Mouse (Mus musculus) Patski (cell line): ENCODE measurements around the gene Ppp2r3c. TPM values are rescaled to one million over a fixed set of nuclear protein-coding genes. Genes with fewer than 3 reads are reported as not detected.
"Not testable (repeated sequence)": the region's sequence is repeated elsewhere in the genome, so short reads cannot be mapped to it uniquely, and the experiment has no call there.

Experiments
- ATAC-seq: fragments of 100-300 bp; one replicate; pipeline ENCODE4 v1.8.0; 2021
- CTCF ChIA-PET: fragments of 350-600 bp; sonication (Branson Sonifier 250); formaldehyde crosslinking; loops from one replicate; lab custom pipeline; 2022; ENCODE audit warnings: inconsistent platforms; lab: Charles Lee
- POLR2A ChIA-PET: fragments of 350-600 bp; sonication (Branson Sonifier 250); formaldehyde crosslinking; loops from one replicate; lab custom pipeline; 2022; ENCODE audit warnings: antibody characterized with exemption, inconsistent platforms; lab: Charles Lee
- DNase-seq: peaks from one replicate; pipeline ENCODE4 v3.0.0-alpha.2; 2011; ENCODE audit warnings: low read depth, low spot score
- H3K27me3 ChIP-seq: fragments of 371-371 bp; one replicate; pipeline ENCODE4 v1.5.1; 2021
- CTCF ChIP-seq: fragments of 100-300 bp; IDR thresholded peaks from one replicate; pipeline ENCODE4 v1.5.1; 2021
- in situ Hi-C: fragments of 300-500 bp; cut with MboI; formaldehyde crosslinking; loops from 3 replicates; pipeline ENCODE4 v1.11.1; 2018; ENCODE audit warnings: low pct_unique_long_range_greater_than_20kb, mixed read lengths
- polyA plus RNA-seq: library from polyadenylated mRNA; unstranded; gene quantifications from one replicate; pipeline ENCODE4 v1.2.3, GENCODE M21; 2021

Gene Ppp2r3c
- polyA plus RNA-seq = 20.4 TPM

- DNase-seq (peak; percentile 81), ATAC-seq (peak; percentile 85)
- no peak for TF ChIP-seq CTCF
- in situ Hi-C loops = no loop called here
- no peaks in the 10 kb centered on the region for H3K27me3 ChIP-seq
- POLR2A ChIA-PET = interaction anchor here (0.6 to 1.0 kb wide), 2 partner anchors 33 to 49 kb away, joined by 3 read pairs; no protein-coding TSS in a partner anchor
- CTCF ChIA-PET = interaction anchor here (1.0 kb wide), 3 partner anchors 11 to 28 kb away, joined by 3 to 4 read pairs (median 3); no protein-coding TSS in a partner anchor
These were observed at the start of gene Ppp2r3c for GRCm38 (mm10) chr12:55302485-55303441. Gene Ppp2r3c (minus strand): TSS chr12:55302998.

GRCm38 (mm10) chr12:55344583-55344982 is 41.8 kb upstream of the Ppp2r3c start:
- ChIA-PET POLR2A (no interaction called here), CTCF (no interaction called here)
- DNase-seq = no peak

GRCm38 (mm10) chr12:55343998-55344397 is 41.2 kb upstream of the Ppp2r3c start:
- ChIA-PET POLR2A (no interaction called here), CTCF (no interaction called here)
- H3K27me3 ChIP-seq = no peaks in the 10 kb centered on the region
- TF ChIP-seq CTCF = no peak
- ATAC-seq (no peak), DNase-seq (no peak)
- in situ Hi-C loops = no loop called here

More at GRCm38 (mm10) chr12:55344583-55344982, 41.8 kb upstream of the Ppp2r3c start:
- in situ Hi-C loops = no loop called here
- no peaks in the 10 kb centered on the region for H3K27me3 ChIP-seq
- no peak for TF ChIP-seq CTCF
- no peak for ATAC-seq

- H3K27me3 ChIP-seq, ATAC-seq, DNase-seq, in situ Hi-C loops, POLR2A ChIA-PET: not testable (repeated sequence)
- CTCF ChIA-PET = interaction anchor here (1.4 to 1.7 kb wide), 3 partner anchors 11 to 155 kb away, joined by 3 to 5 read pairs (median 4); no protein-coding TSS in a partner anchor
These were observed 40.2 kb upstream of the Ppp2r3c start for GRCm38 (mm10) chr12:55343045-55343444.

GRCm38 (mm10) chr12:55338490-55338889 is 35.7 kb upstream of the Ppp2r3c start:
- DNase-seq, in situ Hi-C loops, ATAC-seq, H3K27me3 ChIP-seq, POLR2A ChIA-PET, CTCF ChIA-PET: not testable (repeated sequence)

- in situ Hi-C loops = no loop called here
- no peak for TF ChIP-seq CTCF
- H3K27me3 ChIP-seq = no peaks in the 10 kb centered on the region
- DNase-seq (no peak), ATAC-seq (no peak)
- ChIA-PET POLR2A (no interaction called here), CTCF (no interaction called here)
These were observed 30.9 kb upstream of the Ppp2r3c start for GRCm38 (mm10) chr12:55333662-55334061.

GRCm38 (mm10) chr12:55329351-55329750 is 26.6 kb upstream of the Ppp2r3c start:
- no peak for DNase-seq
- H3K27me3 ChIP-seq = no peaks in the 10 kb centered on the region
- in situ Hi-C loops = no loop called here
- CTCF ChIA-PET = interaction anchor here (1.2 to 1.4 kb wide), 2 partner anchors 13 to 166 kb away, joined by 3 to 4 read pairs; no protein-coding TSS in a partner anchor
- POLR2A ChIA-PET = no interaction called here
- TF ChIP-seq CTCF = no peak
- no peak for ATAC-seq

GRCm38 (mm10) chr12:55328784-55329183 is 26.0 kb upstream of the Ppp2r3c start:
- DNase-seq = no peak

GRCm38 (mm10) chr12:55325702-55326101 is 22.9 kb upstream of the Ppp2r3c start:
- in situ Hi-C loops = no loop called here
- DNase-seq (no peak), ATAC-seq (no peak)
- ChIA-PET CTCF (interaction anchor here (1.1 to 1.4 kb wide), 2 partner anchors 11 to 170 kb away, joined by 3 to 4 read pairs; no protein-coding TSS in a partner anchor), POLR2A (interaction anchor here (1.6 kb wide), 1 partner anchor 167 kb away, joined by 3 read pairs; the partner anchor contains the start of gene Nfkbia)
- no peak for TF ChIP-seq CTCF
- H3K27me3 ChIP-seq = no peaks in the 10 kb centered on the region

More at GRCm38 (mm10) chr12:55328784-55329183, 26.0 kb upstream of the Ppp2r3c start:
- no peaks in the 10 kb centered on the region for H3K27me3 ChIP-seq
- CTCF ChIA-PET = interaction anchor here (1.2 to 1.7 kb wide), 5 partner anchors 12 to 170 kb away, joined by 3 to 5 read pairs (median 4); no protein-coding TSS in a partner anchor
- no peak for ATAC-seq
- POLR2A ChIA-PET = no interaction called here
- in situ Hi-C loops = no loop called here
- no peak for TF ChIP-seq CTCF

GRCm38 (mm10) chr12:55321642-55322291 is 19.0 kb upstream of the Ppp2r3c start:
- DNase-seq (no peak), ATAC-seq (no peak)
- CTCF ChIA-PET = interaction anchor here (1.2 kb wide), 1 partner anchor 177 kb away, joined by 3 read pairs; no protein-coding TSS in a partner anchor
- in situ Hi-C loops = no loop called here
- H3K27me3 ChIP-seq = no peaks in the 10 kb centered on the region
- TF ChIP-seq CTCF = no peak
- POLR2A ChIA-PET = interaction anchor here (0.6 to 0.7 kb wide), 2 partner anchors 12 to 89 kb away, joined by 4 to 5 read pairs; no protein-coding TSS in a partner anchor
